Mouse (Mus musculus): ENCODE measurements around the gene Camta1.

DNA sequence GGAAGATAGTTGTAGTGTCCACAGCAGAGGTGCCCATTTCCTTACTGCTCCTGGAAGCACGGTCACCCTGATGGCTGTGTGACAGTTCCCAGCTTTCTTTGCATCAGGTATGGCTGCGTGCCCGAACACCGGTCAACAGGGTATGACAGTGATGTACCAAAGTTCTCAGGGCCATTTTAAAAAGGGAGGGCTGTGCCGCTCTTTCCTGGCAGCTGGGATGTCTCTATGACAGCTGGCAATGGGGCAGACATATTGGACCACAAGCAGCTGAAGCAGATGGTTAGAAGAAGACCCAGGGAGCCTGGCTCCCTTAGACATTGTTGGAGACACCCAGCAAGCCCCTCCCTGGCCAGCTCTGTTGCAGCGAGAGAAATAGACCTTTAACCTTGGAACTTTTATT, 649.7 kb downstream of the Camta1 start:
- TF ChIP-seq CTCF (conservative IDR thresholded peaks at IDR 0.05; ENCODE audit: low read length) (no peak), NANOG (IDR thresholded peaks at IDR 0.05; ENCODE audit: borderline replicate concordance, low read length) (no peak), POU5F1 (IDR thresholded peaks at IDR 0.05; ENCODE audit: borderline replicate concordance, low read length) (no peak)
